Comparison of ENCODE assay signal across 7 mouse cellular contexts in genomic region chr3:89315195-89315929, GRCm38 (mm10). TPM values are rescaled to one million over a fixed set of nuclear protein-coding genes. Genes with fewer than 3 reads are reported as not detected.
DNase-seq lines count a peak whose midpoint lies in the region; ATAC-seq lines count a peak whose summit lies in the region.

No protein-coding gene starts in this region.

- peak overlapping the region; percentile 27 for H3K4me3 ChIP-seq in hindbrain, embryonic 11.5 days (ENCODE audit: low read depth, low read length)

- H3K4me2 ChIP-seq in hindbrain, embryonic 11.5 days (replicated peaks; ENCODE audit: low read depth, low read length): peak overlapping the region; percentile 56

- WGBS in hindbrain, embryonic 11.5 days: 7% methylated on average over 26 of the region's 26 CpGs

- peak overlapping the region; percentile 49; the same call in 1 of the 2 replicates for H3K9ac ChIP-seq in hindbrain, embryonic 11.5 days (ENCODE audit: low read depth, low read length)

- peak; percentile 70 for DNase-seq in WW6 (ENCODE audit: low read depth, low spot score)
- DNase-seq in cerebellum, adult 18-20 months: peak; percentile 64 to 81
- DNase-seq in forelimb bud, embryonic 11.5 days (ENCODE audit: low read depth, low spot score): peak; percentile 83
- peak; percentile 93 for DNase-seq in hindbrain, embryonic 11.5 days (ENCODE audit: low spot score)
- DNase-seq in layer of hippocampus, postnatal 25 days (ENCODE audit: extremely low spot score in 1 of 2, low spot score in 1 of 2): peak; percentile 85 to 95
- DNase-seq in lung, postnatal 25 days (ENCODE audit: low spot score): peak; percentile 81
- peak; percentile 73 for DNase-seq in right cerebral cortex, adult 18-20 months

- no peaks in the 10 kb centered on the region for H3K9me3 ChIP-seq in hindbrain, embryonic 11.5 days (ENCODE audit: control insufficient read depth, low read length)

- no peak overlapping the region for H3K27ac ChIP-seq in hindbrain, embryonic 11.5 days (ENCODE audit: low read depth, low read length)

- H3K36me3 ChIP-seq in hindbrain, embryonic 11.5 days (ENCODE audit: control insufficient read depth, insufficient read depth, low read length): no peaks in the 10 kb centered on the region

- peaks cover 19% of the 10 kb centered on the region for H3K4me1 ChIP-seq in hindbrain, embryonic 11.5 days (replicated peaks; ENCODE audit: control insufficient read depth, insufficient read depth, low read length)

- H3K27me3 ChIP-seq in hindbrain, embryonic 11.5 days (ENCODE audit: control insufficient read depth, insufficient read depth, low read length): peaks cover 34% of the 10 kb centered on the region

- peak; percentile 42 for ATAC-seq in hindbrain, embryonic 11.5 days (ENCODE audit: low FRiP score)

RNA-seq across cellular contexts. Expression of gene Efna3, which starts 7.4 kb away (rescaled TPM):
- 13.8 TPM in 2 replicates for polyA plus RNA-seq in hindbrain, embryonic 11.5 days (2014; fragmentation: Nextera tagmentation; extraction: Ambion mirVana)
- 10 to 100 TPM; 77.1 to 82.6 TPM for total RNA-seq in layer of hippocampus, postnatal 25 days (2021)

RNA-seq across cellular contexts. Expression of gene Efna4, which starts 22.5 kb away (rescaled TPM):
- 18.9 and 20.6 TPM in 2 replicates for polyA plus RNA-seq in hindbrain, embryonic 11.5 days (2014; fragmentation: Nextera tagmentation; extraction: Ambion mirVana)
- under 1 TPM; 0.68 to 0.98 TPM for total RNA-seq in layer of hippocampus, postnatal 25 days (2021)

RNA-seq across cellular contexts. Expression of gene Efna1, which starts 34.4 kb away (rescaled TPM):
- 14.0 and 16.4 TPM in 2 replicates for polyA plus RNA-seq in hindbrain, embryonic 11.5 days (2014; fragmentation: Nextera tagmentation; extraction: Ambion mirVana)
- total RNA-seq in layer of hippocampus, postnatal 25 days (2021): 1 to 10 TPM; 7.1 to 7.6 TPM

RNA-seq across cellular contexts. Expression of gene Adam15, which starts 34.4 kb away (rescaled TPM):
- 17.8 TPM in 2 replicates for polyA plus RNA-seq in hindbrain, embryonic 11.5 days (2014; fragmentation: Nextera tagmentation; extraction: Ambion mirVana)
- total RNA-seq in layer of hippocampus, postnatal 25 days (2021): 100 to 1,000 TPM; 109 to 112 TPM

RNA-seq across cellular contexts. Expression of gene Slc50a1, which starts 45.0 kb away (rescaled TPM):
- polyA plus RNA-seq in hindbrain, embryonic 11.5 days (2014; fragmentation: Nextera tagmentation; extraction: Ambion mirVana): 35.9 and 37.5 TPM in 2 replicates
- 10 to 100 TPM; 39.5 to 49.3 TPM for total RNA-seq in layer of hippocampus, postnatal 25 days (2021)
